Mouse (Mus musculus): ENCODE results near the gene Bnip2. TPM values are rescaled to one million over a fixed set of nuclear protein-coding genes. Genes with fewer than 3 reads are reported as not detected.

The Bnip2 gene
- polyA plus RNA-seq, 1 experiment from 2014 or later: 120 TPM

GRCm38 (mm10) chr9:70048751-70049415 lies 59.6 kb downstream of the Bnip2 start:
- Histone ChIP-seq H3K27ac (ENCODE audit: low read length) (peak overlapping the region; percentile 16; the same call in 1 of the 2 replicates), H3K27me3 (ENCODE audit: control insufficient read depth, insufficient read depth, low read depth, low read length) (no peaks in the 10 kb centered on the region), H3K4me3 (ENCODE audit: low read length) (no peak overlapping the region), H3K9ac (ENCODE audit: low read length) (no peak overlapping the region), H3K9me3 (ENCODE audit: control insufficient read depth, low read length) (no peaks in the 10 kb centered on the region), H3K36me3 (ENCODE audit: control insufficient read depth, insufficient read depth, low read length) (no peaks in the 10 kb centered on the region), H3K4me2 (ENCODE audit: low read depth, low read length) (no peak overlapping the region), H3K4me1 (replicated peaks; ENCODE audit: control insufficient read depth, insufficient read depth, low read length) (peaks cover 27% of the 10 kb centered on the region)
- 34% methylated on average over 6 of the region's 6 CpGs for WGBS
- peak; percentile 66 for ATAC-seq (ENCODE audit: low read depth)

- H3K4me2 ChIP-seq (ENCODE audit: low read depth, low read length): peak overlapping the region; percentile 4; the same call in 1 of the 2 replicates
These were observed 60.1 kb downstream of the Bnip2 start for GRCm38 (mm10) chr9:70049416-70049783.

GRCm38 (mm10) chr9:70049839-70050238 lies 60.6 kb downstream of the Bnip2 start:
- H3K4me1 ChIP-seq (replicated peaks; ENCODE audit: control insufficient read depth, insufficient read depth, low read length): peaks cover 27% of the 10 kb centered on the region
- 0 out of 2 replicates have a peak overlapping the region, but pooled peaks have one; percentile 5 for H3K9ac ChIP-seq (ENCODE audit: low read length)
- H3K36me3 ChIP-seq (ENCODE audit: control insufficient read depth, insufficient read depth, low read length): no peaks in the 10 kb centered on the region
- no peaks in the 10 kb centered on the region for H3K9me3 ChIP-seq (ENCODE audit: control insufficient read depth, low read length)
- no peak overlapping the region for H3K4me3 ChIP-seq (ENCODE audit: low read length)
- H3K27ac ChIP-seq (ENCODE audit: low read length): no peak overlapping the region
- WGBS: 15% methylated on average over 8 of the region's 8 CpGs
- no peaks in the 10 kb centered on the region for H3K27me3 ChIP-seq (ENCODE audit: control insufficient read depth, insufficient read depth, low read depth, low read length)
- ATAC-seq (ENCODE audit: low read depth): no peak
- peak overlapping the region; percentile 4; the same call in 1 of the 2 replicates for H3K4me2 ChIP-seq (ENCODE audit: low read depth, low read length)

More at GRCm38 (mm10) chr9:70049416-70049783, 60.1 kb downstream of the Bnip2 start:
- WGBS: 15% methylated on average over 3 of the region's 3 CpGs
- peak overlapping the region; percentile 16; the same call in 1 of the 2 replicates for H3K27ac ChIP-seq (ENCODE audit: low read length)
- ATAC-seq (ENCODE audit: low read depth): peak; percentile 52
- H3K36me3 ChIP-seq (ENCODE audit: control insufficient read depth, insufficient read depth, low read length): no peaks in the 10 kb centered on the region
- no peaks in the 10 kb centered on the region for H3K27me3 ChIP-seq (ENCODE audit: control insufficient read depth, insufficient read depth, low read depth, low read length)
- H3K4me3 ChIP-seq (ENCODE audit: low read length): no peak overlapping the region
- no peak overlapping the region for H3K9ac ChIP-seq (ENCODE audit: low read length)
- H3K9me3 ChIP-seq (ENCODE audit: control insufficient read depth, low read length): no peaks in the 10 kb centered on the region
- peaks cover 27% of the 10 kb centered on the region for H3K4me1 ChIP-seq (replicated peaks; ENCODE audit: control insufficient read depth, insufficient read depth, low read length)

GRCm38 (mm10) chr9:70052730-70053129 lies 63.5 kb downstream of the Bnip2 start:
- Histone ChIP-seq H3K27ac (ENCODE audit: low read length) (no peak overlapping the region), H3K4me3 (ENCODE audit: low read length) (no peak overlapping the region), H3K27me3 (ENCODE audit: control insufficient read depth, insufficient read depth, low read depth, low read length) (no peaks in the 10 kb centered on the region), H3K9ac (ENCODE audit: low read length) (no peak overlapping the region), H3K9me3 (ENCODE audit: control insufficient read depth, low read length) (no peaks in the 10 kb centered on the region), H3K36me3 (ENCODE audit: control insufficient read depth, insufficient read depth, low read length) (no peaks in the 10 kb centered on the region), H3K4me1 (replicated peaks; ENCODE audit: control insufficient read depth, insufficient read depth, low read length) (peaks cover 28% of the 10 kb centered on the region), H3K4me2 (ENCODE audit: low read depth, low read length) (no peak overlapping the region)
- WGBS: 53% methylated on average over 3 of the region's 3 CpGs
- no peak for ATAC-seq (ENCODE audit: low read depth)

- no peak overlapping the region for H3K4me2 ChIP-seq (ENCODE audit: low read depth, low read length)
- 31% methylated on average over 3 of the region's 3 CpGs for WGBS
- no peak overlapping the region for H3K27ac ChIP-seq (ENCODE audit: low read length)
- no peaks in the 10 kb centered on the region for H3K9me3 ChIP-seq (ENCODE audit: control insufficient read depth, low read length)
- no peak overlapping the region for H3K4me3 ChIP-seq (ENCODE audit: low read length)
- H3K27me3 ChIP-seq (ENCODE audit: control insufficient read depth, insufficient read depth, low read depth, low read length): no peaks in the 10 kb centered on the region
- H3K36me3 ChIP-seq (ENCODE audit: control insufficient read depth, insufficient read depth, low read length): no peaks in the 10 kb centered on the region
- peaks cover 21% of the 10 kb centered on the region for H3K4me1 ChIP-seq (replicated peaks; ENCODE audit: control insufficient read depth, insufficient read depth, low read length)
- no peak for ATAC-seq (ENCODE audit: low read depth)
- no peak overlapping the region for H3K9ac ChIP-seq (ENCODE audit: low read length)
These were observed 64.1 kb downstream of the Bnip2 start for GRCm38 (mm10) chr9:70053411-70053810.

Other genes with a start within 250 kb of the Bnip2 start
- not detected in 2 replicates for gene Foxb1, start 228.5 kb upstream of the Bnip2 start, polyA plus RNA-seq (2015; fragmentation: Nextera tagmentation; extraction: Ambion mirVana)
- 178 and 180 TPM in 2 replicates for gene Gtf2a2, start 23.1 kb downstream of the Bnip2 start, polyA plus RNA-seq (2015; fragmentation: Nextera tagmentation; extraction: Ambion mirVana)
- gene Gcnt3, start 48.6 kb downstream of the Bnip2 start, polyA plus RNA-seq (2015; fragmentation: Nextera tagmentation; extraction: Ambion mirVana): 0.05 and 0.08 TPM in 2 replicates
- gene Fam81a, start 153.1 kb downstream of the Bnip2 start, polyA plus RNA-seq (2015; fragmentation: Nextera tagmentation; extraction: Ambion mirVana): 7.4 and 8.6 TPM in 2 replicates
- gene Myo1e, start 217.9 kb downstream of the Bnip2 start, polyA plus RNA-seq (2015; fragmentation: Nextera tagmentation; extraction: Ambion mirVana): 46.2 and 50.1 TPM in 2 replicates

Measured in lung, embryonic 16.5 days (tissue).